Mouse (Mus musculus): ENCODE measurements around the gene Man2a1.
A peak's percentile ranks its signal among the peaks of the same experiment; 100 is the strongest.
"Not testable (repeated sequence)": the region's sequence is repeated elsewhere in the genome, so short reads cannot be mapped to it uniquely, and the experiment has no call there.

The Man2a1 gene

GRCm38 (mm10) chr17:64716318-64716717 is 115.8 kb downstream of the Man2a1 start:
- peak; percentile 66 for DNase-seq

GRCm38 (mm10) chr17:64719760-64720159 is 119.2 kb downstream of the Man2a1 start:
- no peak for DNase-seq

GRCm38 (mm10) chr17:64721112-64721511 is 120.6 kb downstream of the Man2a1 start:
- no peak for DNase-seq

- no peak for DNase-seq
Measured at GRCm38 (mm10) chr17:64723162-64723561, 122.6 kb downstream of the Man2a1 start.

GRCm38 (mm10) chr17:64725214-64725613 is 124.7 kb downstream of the Man2a1 start:
- no peak for DNase-seq

- DNase-seq, result no peak
Measured at GRCm38 (mm10) chr17:64726032-64726431, 125.5 kb downstream of the Man2a1 start.

- no peak for DNase-seq
Measured at GRCm38 (mm10) chr17:64735492-64735891, 135.0 kb downstream of the Man2a1 start.

GRCm38 (mm10) chr17:64737918-64738317 is 137.4 kb downstream of the Man2a1 start:
- no peak for DNase-seq

- peak; percentile 32 for DNase-seq
Measured at GRCm38 (mm10) chr17:64739129-64739528, 138.6 kb downstream of the Man2a1 start.

GRCm38 (mm10) chr17:64742715-64743605 is 142.4 kb downstream of the Man2a1 start:
- DNase-seq, result no peak

- no peak for DNase-seq
Measured at GRCm38 (mm10) chr17:64743606-64744300, 143.2 kb downstream of the Man2a1 start.

GRCm38 (mm10) chr17:64746637-64747225 is 146.2 kb downstream of the Man2a1 start:
- no peak for DNase-seq

- DNase-seq, result no peak
Measured at GRCm38 (mm10) chr17:64747461-64747860, 146.9 kb downstream of the Man2a1 start.

- no peak for DNase-seq
Measured at GRCm38 (mm10) chr17:64748131-64748530, 147.6 kb downstream of the Man2a1 start.

- no peak for DNase-seq
Measured at GRCm38 (mm10) chr17:64749146-64749545, 148.6 kb downstream of the Man2a1 start.

GRCm38 (mm10) chr17:64751249-64751648 is 150.7 kb downstream of the Man2a1 start:
- DNase-seq, result no peak

GRCm38 (mm10) chr17:64752126-64753019 is 151.8 kb downstream of the Man2a1 start:
- no peak for DNase-seq

- no peak for DNase-seq
Measured at GRCm38 (mm10) chr17:64753507-64753906, 153.0 kb downstream of the Man2a1 start.

GRCm38 (mm10) chr17:64754142-64754863 is 153.8 kb downstream of the Man2a1 start:
- DNase-seq, result no peak

- no peak for DNase-seq
Measured at GRCm38 (mm10) chr17:64755191-64755590, 154.7 kb downstream of the Man2a1 start.

GRCm38 (mm10) chr17:64762651-64763050 is 162.1 kb downstream of the Man2a1 start:
- DNase-seq, result not testable (repeated sequence)

GRCm38 (mm10) chr17:64763491-64763890 is 163.0 kb downstream of the Man2a1 start:
- no peak for DNase-seq

All from cerebellum, adult 8-10 months (tissue).